Mouse (Mus musculus) thymus, adult 2 months (tissue): ENCODE data around the gene Gpc4.

Experiments
- CTCF ChIP-seq: fragments of 200-500 bp; IDR thresholded peaks from 2 replicates; pipeline ENCODE4 v1.5.1; 2012; ENCODE audit warnings: mild to moderate bottlenecking, control low read depth, low read length, moderate library complexity, borderline replicate concordance; ENCODE audit not compliant: control insufficient read depth, poor library complexity, insufficient read depth; ENCODE audit errors: extremely low read depth
- POLR2A ChIP-seq: fragments of 200-500 bp; IDR thresholded peaks from 2 replicates; pipeline ENCODE4 v1.6.1; 2012; ENCODE audit warnings: mild to moderate bottlenecking, low read length, control low read depth, moderate library complexity; ENCODE audit not compliant: control insufficient read depth, poor library complexity, insufficient read depth; ENCODE audit errors: extremely low read depth

- TF ChIP-seq CTCF (no peak), POLR2A (no peak)
Measured at GRCm38 (mm10) chrX:52083557-52083956, 81.5 kb downstream of the Gpc4 start.
